Mouse (Mus musculus): ENCODE data around the gene Ece1.

The Ece1 gene

GRCm38 (mm10) chr4:137917591-137917990 lies 55.6 kb downstream of the Ece1 start:
- DNase-seq (ENCODE audit: low spot score) = no peak

- DNase-seq (ENCODE audit: low spot score) = no peak
These were observed 56.5 kb downstream of the Ece1 start for GRCm38 (mm10) chr4:137918559-137918958.

- DNase-seq (ENCODE audit: low spot score) = no peak
These were observed 57.1 kb downstream of the Ece1 start for GRCm38 (mm10) chr4:137919116-137919515.

GRCm38 (mm10) chr4:137920005-137920404 lies 58.0 kb downstream of the Ece1 start:
- DNase-seq (ENCODE audit: low spot score) = no peak

GRCm38 (mm10) chr4:137920500-137920961 lies 58.5 kb downstream of the Ece1 start:
- no peak for DNase-seq (ENCODE audit: low spot score)

- DNase-seq (ENCODE audit: low spot score) = no peak
These were observed 59.5 kb downstream of the Ece1 start for GRCm38 (mm10) chr4:137921510-137921909.

GRCm38 (mm10) chr4:137923052-137923451 lies 61.0 kb downstream of the Ece1 start:
- DNase-seq (ENCODE audit: low spot score) = no peak

- DNase-seq (ENCODE audit: low spot score) = no peak
These were observed 63.1 kb downstream of the Ece1 start for GRCm38 (mm10) chr4:137925176-137925575.

- no peak for DNase-seq (ENCODE audit: low spot score)
These were observed 64.1 kb downstream of the Ece1 start for GRCm38 (mm10) chr4:137926161-137926560.

GRCm38 (mm10) chr4:137927136-137927535 lies 65.1 kb downstream of the Ece1 start:
- DNase-seq (ENCODE audit: low spot score) = no peak

GRCm38 (mm10) chr4:137927741-137928535 lies 65.9 kb downstream of the Ece1 start:
- no peak for DNase-seq (ENCODE audit: low spot score)

- DNase-seq (ENCODE audit: low spot score) = no peak
These were observed 66.8 kb downstream of the Ece1 start for GRCm38 (mm10) chr4:137928813-137929212.

GRCm38 (mm10) chr4:137929341-137930016 lies 67.4 kb downstream of the Ece1 start:
- no peak for DNase-seq (ENCODE audit: low spot score)

- DNase-seq (ENCODE audit: low spot score) = no peak
These were observed 68.5 kb downstream of the Ece1 start for GRCm38 (mm10) chr4:137930500-137931008.

- peak; percentile 81 for DNase-seq (ENCODE audit: low spot score)
These were observed 69.1 kb downstream of the Ece1 start for GRCm38 (mm10) chr4:137931009-137931757.

- no peak for DNase-seq (ENCODE audit: low spot score)
These were observed 70.6 kb downstream of the Ece1 start for GRCm38 (mm10) chr4:137932554-137933178.

GRCm38 (mm10) chr4:137933328-137933727 lies 71.3 kb downstream of the Ece1 start:
- peak; percentile 66 for DNase-seq (ENCODE audit: low spot score)

- no peak for DNase-seq (ENCODE audit: low spot score)
These were observed 74.1 kb downstream of the Ece1 start for GRCm38 (mm10) chr4:137936134-137936533.

- DNase-seq (ENCODE audit: low spot score) = no peak
These were observed 78.0 kb downstream of the Ece1 start for GRCm38 (mm10) chr4:137940061-137940460.

GRCm38 (mm10) chr4:137941131-137941844 lies 79.3 kb downstream of the Ece1 start:
- DNase-seq (ENCODE audit: low spot score) = no peak

All from ovary, postnatal 36 days (tissue).